Mouse (Mus musculus) embryonic facial prominence, embryonic 10.5 days (tissue): ENCODE measurements around the gene Rpgrip1l. TPM values are rescaled to one million over a fixed set of nuclear protein-coding genes. Genes with fewer than 3 reads are reported as not detected.
A peak's percentile ranks its signal among the peaks of the same experiment; 100 is the strongest.

ENCODE experiments used
- DNase-seq: peaks from one replicate; pipeline ENCODE4 v3.0.0-alpha.2; 2017; ENCODE audit warnings: low spot score
- H3K27ac ChIP-seq: fragments of 300-500 bp; sonication (generic); replicated peaks from 2 replicates; pipeline ENCODE4 v1.5.1; 2016; ENCODE audit warnings: mild to moderate bottlenecking
- H3K27me3 ChIP-seq: fragments of 300-500 bp; sonication (generic); replicated peaks from 2 replicates; pipeline ENCODE4 v1.6.1; 2016; ENCODE audit warnings: low read depth, mild to moderate bottlenecking; ENCODE audit not compliant: poor library complexity, severe bottlenecking
- H3K36me3 ChIP-seq: fragments of 300-500 bp; sonication (generic); replicated peaks from 2 replicates; pipeline ENCODE4 v1.6.1; 2016; ENCODE audit warnings: mild to moderate bottlenecking, moderate library complexity
- H3K4me1 ChIP-seq: fragments of 300-500 bp; sonication (generic); 2 replicates; pipeline ENCODE4 v1.6.1; 2016
- H3K4me3 ChIP-seq: fragments of 300-500 bp; sonication (generic); 2 replicates; pipeline ENCODE4 v1.5.1; 2016; ENCODE audit warnings: mild to moderate bottlenecking, moderate library complexity
- H3K9me3 ChIP-seq: fragments of 300-500 bp; sonication (generic); 2 replicates; pipeline ENCODE4 v1.6.1; 2016; ENCODE audit warnings: mild to moderate bottlenecking
- WGBS: fragments of 180-500 bp; shearing (Covaris S2); methylation state at CpG from one replicate; pipeline ENCODE4 v1.1.7; 2016; 5-methylcytosine and 5-hydroxymethylcytosine counted together
- polyA plus RNA-seq: library from polyadenylated mRNA; unstranded; fragments of >200 nt; fragmentation: Nextera tagmentation; extraction: Ambion mirVana; gene quantifications from 2 replicates; pipeline ENCODE4 v1.2.1, GENCODE M21; 2016

The Rpgrip1l gene
- polyA plus RNA-seq, 1 experiment from 2014 or later: 11.1 TPM

DNA sequence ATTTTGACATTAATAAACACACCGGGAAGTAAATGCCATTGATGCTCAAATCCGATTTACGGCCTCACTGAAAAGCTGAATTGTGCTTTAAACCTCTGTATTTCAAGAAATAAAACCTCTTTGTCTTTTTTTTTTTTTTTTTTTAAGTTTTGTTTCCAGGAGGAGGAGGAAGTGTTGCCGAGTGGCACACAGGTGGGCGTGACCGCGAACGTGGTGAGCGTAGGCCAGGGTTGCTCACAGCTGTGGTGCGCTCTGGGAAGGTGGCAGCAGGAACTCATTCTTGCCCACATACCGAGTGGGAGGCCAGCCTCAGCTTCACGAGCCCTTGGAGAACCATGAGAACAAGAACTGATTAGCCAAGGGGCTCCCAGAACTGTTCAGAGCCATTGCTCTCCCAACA, 126.7 kb downstream of the Rpgrip1l start:
- H3K27me3 ChIP-seq: peaks cover 32% of the 10 kb centered on the region
- no peak overlapping the region for H3K4me3 ChIP-seq
- no peak for DNase-seq
- 87% methylated on average over 12 of the region's 12 CpGs for WGBS
- no peaks in the 10 kb centered on the region for H3K36me3 ChIP-seq
- peaks cover 16% of the 10 kb centered on the region for H3K4me1 ChIP-seq
- no peak overlapping the region for H3K27ac ChIP-seq
- H3K9me3 ChIP-seq: no peaks in the 10 kb centered on the region; the same call in 1 of the 2 replicates

DNA sequence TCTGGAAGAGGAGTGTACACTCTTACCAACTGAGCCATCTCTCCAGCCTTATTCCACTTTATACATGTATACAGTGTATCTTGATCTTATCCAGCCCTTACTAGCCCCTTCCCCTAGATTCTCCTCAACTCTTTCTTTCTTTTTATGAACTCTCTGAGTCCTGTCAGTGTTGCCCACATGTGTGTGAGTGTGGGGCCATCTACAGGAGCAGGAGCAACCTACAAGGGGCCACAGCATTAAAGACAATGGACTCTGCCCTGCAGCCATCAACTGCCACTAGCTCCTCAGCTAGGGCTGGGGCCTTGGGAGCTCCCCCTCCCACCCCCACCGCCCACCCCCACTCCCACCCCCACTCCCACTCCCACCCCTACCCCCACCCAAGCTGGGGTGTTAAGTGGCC, 135.4 kb downstream of the Rpgrip1l start:
- H3K36me3 ChIP-seq: no peaks in the 10 kb centered on the region
- H3K4me1 ChIP-seq: no peaks in the 10 kb centered on the region
- H3K27ac ChIP-seq: no peak overlapping the region
- no peak for DNase-seq
- H3K27me3 ChIP-seq: peaks cover 7% of the 10 kb centered on the region; the same call in 1 of the 2 replicates
- 33% methylated on average over 1 of the region's 1 CpGs for WGBS
- H3K9me3 ChIP-seq: no peaks in the 10 kb centered on the region
- no peak overlapping the region for H3K4me3 ChIP-seq

DNA sequence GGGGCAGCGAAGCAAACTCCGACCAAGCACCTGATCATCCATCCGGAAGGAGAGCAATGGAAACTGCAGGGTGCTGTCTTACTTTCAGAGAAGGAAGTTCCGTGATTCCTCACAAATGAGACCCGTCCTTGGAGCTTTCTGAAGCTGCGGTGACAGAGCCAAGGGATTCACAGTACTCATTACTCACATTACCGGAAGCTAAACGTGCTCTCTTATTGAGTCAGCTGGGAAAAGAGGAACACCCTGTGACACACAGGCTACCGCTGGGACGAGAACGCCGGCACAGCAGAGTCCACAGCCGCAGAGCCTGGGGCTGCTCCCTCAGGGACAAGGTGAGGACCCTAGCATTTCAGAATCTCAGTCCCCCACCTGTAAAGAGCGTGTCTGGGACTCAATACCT, 136.9 kb downstream of the Rpgrip1l start:
- Histone ChIP-seq H3K4me1 (peaks cover 8% of the 10 kb centered on the region), H3K4me3 (no peak overlapping the region), H3K27ac (no peak overlapping the region), H3K36me3 (no peaks in the 10 kb centered on the region), H3K27me3 (peaks cover 7% of the 10 kb centered on the region; the same call in 1 of the 2 replicates), H3K9me3 (no peaks in the 10 kb centered on the region)
- DNase-seq: no peak
- 80% methylated on average over 14 of the region's 14 CpGs for WGBS

DNA sequence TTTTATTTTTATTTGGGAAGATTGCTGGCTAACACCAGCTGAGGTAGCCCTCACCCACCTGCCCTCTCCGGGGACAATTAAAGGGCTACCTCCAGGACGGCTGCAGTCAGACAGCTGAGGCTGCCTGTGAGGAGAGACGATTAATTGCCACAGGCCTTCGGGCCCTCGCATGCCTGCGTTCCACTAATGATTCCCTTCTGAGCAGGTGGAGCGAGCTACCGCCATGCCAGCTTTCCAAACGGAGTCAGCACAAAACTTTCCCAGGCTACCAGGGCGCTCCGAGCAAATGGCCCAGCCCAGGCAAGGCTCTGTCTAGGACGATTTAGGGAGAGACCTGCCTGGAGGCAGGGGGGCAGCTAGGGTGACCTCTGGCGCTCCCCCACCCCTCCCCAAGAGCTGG, 141.5 kb downstream of the Rpgrip1l start:
- no peak overlapping the region for H3K4me3 ChIP-seq
- no peaks in the 10 kb centered on the region for H3K9me3 ChIP-seq
- no peaks in the 10 kb centered on the region for H3K36me3 ChIP-seq
- no peak overlapping the region for H3K27ac ChIP-seq
- peaks cover 21% of the 10 kb centered on the region for H3K4me1 ChIP-seq
- peaks cover 7% of the 10 kb centered on the region; the same call in 1 of the 2 replicates for H3K27me3 ChIP-seq
- peak; percentile 42 for DNase-seq
- WGBS: 55% methylated on average over 13 of the region's 13 CpGs

DNA sequence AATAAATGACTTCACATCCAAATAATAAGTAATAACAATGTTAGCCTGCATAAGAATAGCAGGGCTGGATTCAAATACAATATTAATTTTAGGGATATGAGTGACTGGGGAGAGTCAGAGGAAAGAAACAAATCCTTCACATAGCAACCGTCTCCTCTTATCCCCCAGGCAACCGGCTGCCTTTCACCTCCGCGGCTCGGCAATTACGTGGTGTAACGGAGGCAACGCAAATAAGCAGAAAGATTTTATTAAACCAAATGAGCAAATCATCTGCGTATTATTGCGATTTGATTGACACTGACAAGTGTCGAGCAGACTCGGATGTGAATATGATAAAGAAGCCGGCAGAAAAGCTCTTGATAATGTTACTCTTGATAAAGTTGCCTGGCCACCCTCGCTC, 142.1 kb downstream of the Rpgrip1l start:
- peaks cover 21% of the 10 kb centered on the region for H3K4me1 ChIP-seq
- DNase-seq: no peak
- H3K27ac ChIP-seq: no peak overlapping the region
- H3K4me3 ChIP-seq: no peak overlapping the region
- H3K36me3 ChIP-seq: no peaks in the 10 kb centered on the region
- 73% methylated on average over 14 of the region's 14 CpGs for WGBS
- H3K27me3 ChIP-seq: peaks cover 7% of the 10 kb centered on the region; the same call in 1 of the 2 replicates
- H3K9me3 ChIP-seq: no peaks in the 10 kb centered on the region

DNA sequence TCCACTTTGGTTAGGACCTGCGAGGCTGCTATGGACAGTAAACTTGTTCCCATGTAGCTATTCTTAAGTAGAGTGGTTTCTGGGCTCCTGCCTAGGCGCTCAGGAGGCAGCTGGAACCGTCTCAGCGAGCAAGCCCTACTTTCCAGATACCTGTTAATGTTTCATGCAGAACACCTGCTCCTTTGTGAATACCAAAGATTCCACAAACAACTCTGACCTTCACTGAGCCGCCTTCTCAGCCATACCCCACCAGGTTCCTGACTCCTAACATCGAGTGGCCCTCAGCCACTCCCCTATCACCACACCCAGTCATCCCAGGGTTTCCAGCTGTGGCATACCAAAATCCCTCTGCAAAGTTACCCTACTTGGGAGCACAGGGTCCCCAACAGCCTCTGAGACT, 142.9 kb downstream of the Rpgrip1l start:
- Histone ChIP-seq H3K36me3 (no peaks in the 10 kb centered on the region), H3K4me3 (no peak overlapping the region), H3K4me1 (peaks cover 21% of the 10 kb centered on the region), H3K9me3 (no peaks in the 10 kb centered on the region), H3K27ac (no peak overlapping the region), H3K27me3 (peaks cover 7% of the 10 kb centered on the region; the same call in 1 of the 2 replicates)
- DNase-seq: no peak
- WGBS: 81% methylated on average over 6 of the region's 6 CpGs

Other genes starting within 250 kb of the Rpgrip1l start
- gene Rbl2, start 243.2 kb downstream of the Rpgrip1l start, polyA plus RNA-seq: 7.6 and 8.4 TPM in 2 replicates
- 54.3 and 60.0 TPM in 2 replicates for gene Aktip, start 113.3 kb downstream of the Rpgrip1l start, polyA plus RNA-seq
- 95.3 and 98.3 TPM in 2 replicates for gene Fto, start 263 bp upstream of the Rpgrip1l start, polyA plus RNA-seq